ENCODE assay signal across 8 mouse cellular contexts in the genomic region with DNA sequence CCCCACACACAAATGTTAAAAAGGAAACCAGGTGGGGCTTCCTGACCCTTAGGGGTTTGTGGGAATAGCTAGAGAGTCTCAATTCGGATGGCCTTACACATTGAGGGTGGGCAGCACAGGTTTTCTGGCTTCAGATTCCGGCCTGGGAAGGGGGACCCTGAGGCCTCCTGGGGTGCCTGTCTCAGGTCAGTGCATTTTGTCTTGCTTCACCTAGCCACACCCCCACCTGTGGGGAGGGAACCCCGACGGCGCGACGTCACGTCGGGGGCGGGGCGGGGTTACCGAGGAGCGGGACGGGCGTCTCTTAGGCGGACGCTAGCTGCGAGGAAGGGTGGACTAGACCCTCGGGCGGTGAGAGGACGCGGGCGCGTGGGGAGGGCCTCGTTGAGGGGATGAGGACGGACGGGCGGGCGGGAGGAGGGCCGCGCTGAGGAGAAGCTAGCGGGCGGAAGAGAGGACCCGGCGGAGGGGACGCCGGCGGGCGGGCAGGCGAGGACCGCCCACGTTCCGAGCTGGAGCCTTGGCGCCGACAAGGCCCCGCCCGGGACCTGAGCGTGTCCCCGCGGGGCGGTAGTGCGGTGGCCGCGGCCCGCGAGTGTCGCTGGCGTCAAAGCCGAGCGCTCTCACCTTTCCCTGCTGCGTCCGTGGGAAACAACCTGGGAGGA. TPM values are rescaled to one million over a fixed set of nuclear protein-coding genes. Genes with fewer than 3 reads are reported as not detected.
A peak's percentile ranks its signal among the peaks of the same experiment; 100 is the strongest.
DNase-seq lines count a peak whose midpoint lies in the region; ATAC-seq and TF ChIP-seq lines count a peak whose summit lies in the region.

TSS of gene Hmces (plus strand) at position 275 of the 665 bp plus-strand sequence.

- no peak for TF ChIP-seq CTCF in lung, embryonic 14.5 days (IDR thresholded peaks at IDR 0.05; ENCODE audit: low read depth)

- no peaks in the 10 kb centered on the region for H3K9me3 ChIP-seq in ES-E14 (ENCODE audit: control insufficient read depth, insufficient read depth, low read depth, low read length)
- H3K9me3 ChIP-seq in forebrain, embryonic 13.5 days (replicated peaks): no peaks in the 10 kb centered on the region
- H3K9me3 ChIP-seq in lung, embryonic 14.5 days (ENCODE audit: low read depth, low read length): no peaks in the 10 kb centered on the region

- peak within 1 kb of the TSS; percentile 87 for H3K4me2 ChIP-seq in forebrain, embryonic 13.5 days
- H3K4me2 ChIP-seq in lung, embryonic 14.5 days: peak within 1 kb of the TSS; percentile 93

- peak within 1 kb of the TSS; percentile 80 to 93 for H3K4me3 ChIP-seq in ES-E14 (ENCODE audit: insufficient read depth in 1 of 2, low read depth in 1 of 2, low read length in 2 of 2, poor library complexity in 1 of 2, severe bottlenecking in 1 of 2)
- peak within 1 kb of the TSS; percentile 88 for H3K4me3 ChIP-seq in forebrain, embryonic 13.5 days
- H3K4me3 ChIP-seq in lung, embryonic 14.5 days (ENCODE audit: low read depth, low read length): peak within 1 kb of the TSS; percentile 85

- H3K9ac ChIP-seq in ES-E14 (ENCODE audit: insufficient read depth, low read depth, low read length, poor library complexity, severe bottlenecking): peak within 1 kb of the TSS; percentile 83
- peak within 1 kb of the TSS; percentile 92 for H3K9ac ChIP-seq in forebrain, embryonic 13.5 days
- peak within 1 kb of the TSS; percentile 89 for H3K9ac ChIP-seq in lung, embryonic 14.5 days

- ATAC-seq in forebrain, embryonic 13.5 days: peak; percentile 95
- peak; percentile 92 for ATAC-seq in lung, embryonic 14.5 days (ENCODE audit: insufficient read depth)
- peak; percentile 68 for ATAC-seq in neutrophil, adult 5-6 weeks (ENCODE audit: extremely low read depth, insufficient number of reproducible peaks, low FRiP score, poor library complexity, severe bottlenecking)

- H3K27ac ChIP-seq in ES-E14 (ENCODE audit: insufficient read depth, low read depth, low read length, poor library complexity, severe bottlenecking): peak within 1 kb of the TSS; percentile 95
- peak within 1 kb of the TSS; percentile 78 for H3K27ac ChIP-seq in forebrain, embryonic 13.5 days
- peak within 1 kb of the TSS; percentile 92 for H3K27ac ChIP-seq in lung, embryonic 14.5 days (ENCODE audit: low read depth)

- peaks cover 46% of the 10 kb centered on the region for H3K36me3 ChIP-seq in ES-E14 (ENCODE audit: control insufficient read depth, insufficient read depth, low read length, poor library complexity, severe bottlenecking)
- peaks cover 68% of the 10 kb centered on the region for H3K36me3 ChIP-seq in forebrain, embryonic 13.5 days (ENCODE audit: poor library complexity, severe bottlenecking)
- H3K36me3 ChIP-seq in lung, embryonic 14.5 days (ENCODE audit: insufficient read depth): peaks cover 73% of the 10 kb centered on the region

- peaks cover 8 to 32% of the 10 kb centered on the region in 2 experiments; a peak in 3 of 4 replicates for H3K4me1 ChIP-seq in ES-E14 (ENCODE audit: control insufficient read depth in 2 of 2, insufficient read depth in 2 of 2, low read length in 2 of 2, poor library complexity in 1 of 2)
- peaks cover 19% of the 10 kb centered on the region for H3K4me1 ChIP-seq in forebrain, embryonic 13.5 days
- 0 out of 2 replicates have a peak, but pooled peaks cover 4% of the 10 kb centered on the region for H3K4me1 ChIP-seq in lung, embryonic 14.5 days (ENCODE audit: insufficient read depth)

- intact Hi-C loops in heart, postnatal 14 days (cut with DNase I): loop anchor here (5.0 kb wide), 1 partner anchor 69 kb away; the partner anchor contains the start of gene H1fx

- DNase-seq in ES-E14 (ENCODE audit: low read depth, low spot score): peak; percentile 80
- DNase-seq in c-Kit-positive CD71-positive TER-119-positive erythroid progenitor cells, embryonic 14.5 days (ENCODE audit: low spot score): peak; percentile 74
- peak; percentile 73 to 75 for DNase-seq in heart, postnatal 14 days
- peak; percentile 58 for DNase-seq in large intestine, adult 2 months (ENCODE audit: low read depth, low spot score)
- DNase-seq in lung, embryonic 14.5 days: peak; percentile 86
- DNase-seq in testis, postnatal 10 days (ENCODE audit: low spot score): peak; percentile 80

- 1% methylated on average over 61 of the region's 62 CpGs for WGBS in forebrain, embryonic 13.5 days
- 1% methylated on average over 61 of the region's 62 CpGs for WGBS in large intestine, adult 2 months
- WGBS in lung, embryonic 14.5 days: 1% methylated on average over 62 of the region's 62 CpGs

- in situ Hi-C loops in ES-E14 (cut with MboI; ENCODE audit: low sequenced_read_pairs in 2 of 2, unreplicated experiment in 2 of 2): loop anchor here in 1 of 2 experiments (25.0 kb wide), 1 partner anchor 974 kb away; the partner anchor contains the start of genes Mcm2 and Podxl2

- H3K27me3 ChIP-seq in forebrain, embryonic 13.5 days: no peaks in the 10 kb centered on the region
- H3K27me3 ChIP-seq in lung, embryonic 14.5 days (ENCODE audit: insufficient read depth, low read length): no peaks in the 10 kb centered on the region

TF ChIP-seq in ES-E14, 5 proteins besides CTCF, POLR2A, EP300 and RAD21:
- no peak for TF ChIP-seq ZNF384 (IDR thresholded peaks at IDR 0.05; ENCODE audit: low read depth, low read length)
- no peak for TF ChIP-seq CHD2 (IDR thresholded peaks at IDR 0.05; ENCODE audit: low read depth, low read length)
- no peak for TF ChIP-seq ZC3H11A (IDR thresholded peaks at IDR 0.05; ENCODE audit: borderline replicate concordance, low read depth, low read length)
- no peak for TF ChIP-seq HCFC1 (IDR thresholded peaks at IDR 0.05; ENCODE audit: borderline replicate concordance, insufficient read depth, low read length)
- no peak for TF ChIP-seq MAFK (IDR thresholded peaks at IDR 0.05; ENCODE audit: insufficient read depth, low read depth, low read length)

RNA-seq across cellular contexts. Expression of gene Hmces, which starts in this region (rescaled TPM):
- 61.2 and 125 TPM in 2 replicates for total RNA-seq in ES-E14 (2012; rRNA removed)
- 54.6 and 60.4 TPM in 2 replicates for polyA plus RNA-seq in forebrain, embryonic 13.5 days (2015; fragmentation: Nextera tagmentation; extraction: Ambion mirVana)
- total RNA-seq in heart, postnatal 14 days (2021): 10 to 100 TPM; 12.0 to 12.2 TPM
- polyA plus RNA-seq in large intestine, adult 2 months (2012; rRNA removed): 19.4 and 20.3 TPM in 2 replicates
- 55.3 and 59.2 TPM in 2 replicates for polyA plus RNA-seq in lung, embryonic 14.5 days (2014; fragmentation: Nextera tagmentation; extraction: Ambion mirVana)
- total RNA-seq in neutrophil, adult 5-6 weeks (2017): 41.1 and 63.9 TPM in 2 replicates

Comparison
In these comparisons a context has a peak if more than half of its experiments do, and no peak if none do; other contexts are left out.
1. Peak in every context shown above with its lines: DNase-seq, ATAC-seq, H3K4me3 ChIP-seq and H3K27ac ChIP-seq.